Mouse (Mus musculus) heart, embryonic 13.5 days (tissue): ENCODE results near the gene Kdm7a. TPM values are rescaled to one million over a fixed set of nuclear protein-coding genes. Genes with fewer than 3 reads are reported as not detected.

ENCODE experiments used
- polyA plus RNA-seq: library from polyadenylated mRNA; unstranded; fragments of >200 nt; fragmentation: Nextera tagmentation; extraction: Ambion mirVana; gene quantifications from 2 replicates; pipeline ENCODE4 v1.2.1, GENCODE M21; 2015

The Kdm7a gene
- polyA plus RNA-seq, 1 experiment from 2014 or later, result 3.6 TPM

Other genes with a start within 250 kb of the Kdm7a start
- gene Parp12, start 88.4 kb downstream of the Kdm7a start, polyA plus RNA-seq, result 9.0 and 9.1 TPM in 2 replicates
- 33.0 and 34.4 TPM in 2 replicates for gene Slc37a3, start 170.9 kb upstream of the Kdm7a start, polyA plus RNA-seq
- gene Rab19, start 174.4 kb upstream of the Kdm7a start, polyA plus RNA-seq, result 0.41 and 0.84 TPM in 2 replicates
- 67.2 and 83.4 TPM in 2 replicates for gene Mkrn1, start 213.7 kb upstream of the Kdm7a start, polyA plus RNA-seq